Mouse (Mus musculus): Measurements from ENCODE around the gene Pla2g6.

The Pla2g6 gene

DNA sequence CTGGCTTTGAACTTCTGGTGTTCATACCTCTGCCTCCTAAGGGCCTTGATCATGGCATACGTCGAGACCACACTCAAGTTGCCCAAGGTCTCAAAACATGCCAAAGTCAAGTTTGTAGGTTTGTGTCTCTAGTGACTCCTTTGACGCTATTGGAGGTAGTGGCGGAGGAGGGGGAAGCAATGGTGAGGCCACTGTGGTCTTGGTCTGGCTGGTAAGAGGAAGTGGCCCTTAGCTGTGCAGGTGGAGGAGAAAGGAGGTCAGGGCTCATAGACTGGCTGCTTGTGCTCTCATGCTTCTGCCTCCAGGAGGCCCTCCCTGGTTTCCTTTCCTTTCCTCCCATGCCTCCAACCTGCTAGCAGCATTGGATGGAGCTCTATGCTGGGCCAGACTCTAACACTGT, 22.7 kb upstream of the Pla2g6 start:
- in situ Hi-C loops (cut with MboI): no loop called here

DNA sequence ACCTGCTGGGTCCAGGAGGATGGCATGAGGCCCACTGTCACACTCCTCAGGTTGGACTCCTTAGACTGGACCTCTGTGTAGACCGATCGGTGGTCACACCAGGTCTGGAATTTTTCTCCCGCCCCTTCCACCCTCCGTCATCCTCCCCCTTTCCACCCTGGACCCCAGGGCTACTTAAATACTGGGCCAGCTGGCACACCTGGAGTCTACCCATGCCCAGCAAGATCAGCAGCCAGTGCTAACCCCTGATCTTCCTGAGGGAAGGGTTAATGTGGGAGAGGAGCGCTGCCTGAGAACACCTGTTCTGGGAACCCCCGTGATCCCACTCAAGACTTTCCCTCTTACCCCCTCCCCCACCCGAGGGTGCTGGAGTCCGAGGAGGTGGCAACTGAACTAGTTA, 20.5 kb upstream of the Pla2g6 start:
- in situ Hi-C loops (cut with MboI): no loop called here

DNA sequence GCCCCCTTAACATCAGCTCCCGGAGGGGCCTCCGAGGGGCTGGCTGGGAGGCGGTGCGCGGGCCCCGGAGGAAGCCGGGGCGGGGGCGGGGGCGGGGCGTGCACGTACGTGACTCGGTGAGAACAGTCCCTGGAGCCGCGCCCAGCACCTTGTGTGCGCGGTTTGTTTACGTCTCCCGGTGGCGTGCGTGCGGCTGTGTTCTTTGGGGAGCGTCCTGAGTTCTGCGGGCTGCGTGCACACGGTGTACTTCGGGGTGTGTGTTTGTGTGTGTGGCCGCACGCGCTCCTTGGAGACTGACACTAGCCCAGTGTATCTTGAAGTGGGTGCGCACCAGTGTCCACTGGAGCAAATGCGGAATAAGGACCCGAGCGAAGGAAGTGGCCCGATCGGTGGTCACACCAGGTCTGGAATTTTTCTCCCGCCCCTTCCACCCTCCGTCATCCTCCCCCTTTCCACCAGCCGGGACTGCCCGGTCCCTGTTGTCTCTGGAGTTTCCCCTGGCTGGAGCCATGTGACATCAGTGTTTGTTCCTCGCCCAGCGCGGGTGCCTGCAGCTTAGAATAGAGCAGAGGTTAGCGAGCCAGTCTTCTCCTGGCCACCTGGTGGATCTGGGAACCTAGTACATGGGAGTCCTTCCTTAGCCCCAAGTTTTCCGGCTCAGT, 19.8 kb upstream of the Pla2g6 start:
- in situ Hi-C loops (cut with MboI): no loop called here

DNA sequence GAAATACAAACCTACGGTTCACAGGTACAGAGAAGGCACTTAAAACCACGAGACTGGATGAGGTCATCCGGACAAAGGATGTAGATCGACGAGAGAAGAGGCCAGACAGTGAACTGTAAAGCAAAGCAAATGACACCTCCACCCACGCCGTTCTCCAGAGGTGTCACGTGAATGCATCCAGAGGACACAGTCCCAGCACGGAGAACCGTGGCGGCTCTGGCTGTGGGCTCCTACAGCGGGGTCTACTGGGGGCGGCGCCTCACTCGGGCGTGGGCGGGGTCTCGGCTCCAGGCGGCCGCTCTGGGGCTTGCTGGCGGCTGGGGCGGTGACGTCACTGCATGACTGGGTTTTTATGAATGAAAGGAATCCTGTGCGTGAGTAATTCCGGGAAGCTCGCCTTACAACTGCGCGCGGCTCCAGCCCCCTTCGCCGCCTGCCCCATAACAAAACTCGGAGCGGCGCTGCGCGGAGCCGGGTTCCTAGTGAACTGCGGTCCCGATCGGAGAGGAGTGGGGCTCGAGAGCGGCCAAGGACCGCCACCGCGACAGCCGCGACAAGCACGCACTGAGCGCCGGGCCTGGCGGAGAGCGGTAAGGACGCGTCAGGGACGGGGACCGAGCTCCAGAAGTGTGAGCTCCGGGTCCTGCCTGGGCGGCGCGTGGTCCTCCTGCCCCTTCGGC, 19.1 kb upstream of the Pla2g6 start:
- in situ Hi-C loops (cut with MboI): no loop called here

DNA sequence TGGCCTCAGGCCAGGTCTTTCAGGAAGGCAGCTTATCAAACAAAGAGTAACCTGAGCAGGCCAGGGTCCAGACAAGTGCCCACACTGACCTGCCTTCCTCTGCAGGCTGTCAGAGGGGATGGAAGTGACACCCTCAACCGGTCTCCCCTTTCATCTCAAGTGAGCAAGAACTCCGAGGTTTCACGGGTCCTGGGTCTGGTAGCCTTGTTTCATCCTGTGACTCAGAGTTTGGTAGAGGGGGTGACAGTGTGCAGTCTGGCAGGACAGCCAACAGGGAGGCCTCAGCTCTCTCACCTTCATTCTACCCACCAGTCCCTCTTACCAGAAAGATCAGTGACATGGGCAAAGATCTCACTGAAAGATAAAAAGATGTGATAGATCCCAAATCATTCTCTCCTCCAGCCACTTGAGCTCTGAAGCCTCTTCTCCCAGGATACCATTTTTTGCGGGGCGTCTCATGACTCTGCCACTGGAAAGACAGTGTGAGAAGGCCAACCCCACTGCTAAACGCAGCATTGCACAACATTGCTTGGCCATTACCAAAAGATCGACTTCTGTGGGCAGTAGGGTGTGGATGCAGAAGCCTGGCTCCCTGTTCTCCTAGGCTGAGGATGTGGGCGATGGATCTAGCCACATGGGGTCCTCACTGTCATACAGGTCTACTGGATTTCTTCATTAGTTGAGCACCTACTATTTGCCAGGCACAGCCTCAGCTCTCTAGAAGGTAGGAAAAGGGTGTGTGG, 18.0 kb upstream of the Pla2g6 start, which contains the start of gene Maff:
TSS of gene Maff (plus strand) at position 571 of the 743 bp plus-strand sequence.
- in situ Hi-C loops (cut with MboI): no loop called here

DNA sequence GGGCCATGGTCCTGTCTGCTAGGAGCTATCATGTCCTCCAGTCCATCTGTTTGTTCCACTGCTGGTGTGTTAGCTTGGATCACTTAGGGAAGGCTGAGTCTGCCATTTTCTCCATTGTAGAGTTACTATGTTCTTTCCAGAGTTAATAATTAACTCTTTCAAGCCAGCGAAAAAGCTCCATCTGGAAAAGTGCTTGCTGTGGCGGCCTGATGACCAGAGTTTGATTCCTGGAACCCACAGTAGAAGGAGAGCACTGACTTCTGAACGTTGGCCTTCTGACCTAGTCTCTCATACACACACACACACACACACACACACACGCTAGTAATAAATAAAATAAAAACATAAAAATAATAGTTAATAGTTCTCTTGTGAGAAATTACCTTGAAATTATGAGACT, 16.4 kb upstream of the Pla2g6 start:
- in situ Hi-C loops (cut with MboI): no loop called here

DNA sequence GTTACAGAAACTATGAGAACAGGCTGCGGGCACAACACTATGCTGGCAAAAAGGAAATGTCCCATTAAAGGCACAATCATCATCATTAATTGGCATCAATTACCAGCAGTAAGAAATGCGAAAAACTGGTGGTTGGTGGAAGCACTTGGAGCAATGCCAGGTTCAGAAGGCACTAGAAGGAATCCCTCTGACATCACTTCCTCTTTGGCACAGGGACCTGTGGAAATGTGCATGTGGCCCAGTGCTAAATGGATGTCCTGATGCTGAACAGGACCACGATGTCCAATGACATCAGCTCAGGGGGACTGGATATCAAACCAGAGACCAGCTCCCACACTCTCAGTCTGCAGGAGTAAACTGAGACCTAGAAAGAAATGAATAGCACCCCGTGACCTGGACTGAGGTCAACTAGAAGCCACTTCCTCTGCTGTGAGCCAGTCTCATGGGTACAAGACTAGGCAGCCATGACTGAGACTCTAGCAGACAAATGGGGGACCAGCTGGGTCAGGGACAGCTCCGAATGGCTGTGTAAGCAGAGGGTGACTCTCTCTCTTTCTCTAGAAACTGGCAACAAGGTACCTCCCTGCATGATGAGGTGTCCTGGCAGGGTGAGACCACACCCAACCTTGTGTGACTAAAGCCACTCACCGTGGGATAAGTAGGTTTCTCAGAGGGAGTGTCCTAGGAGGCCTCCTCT, 14.6 kb upstream of the Pla2g6 start:
- in situ Hi-C loops (cut with MboI): no loop called here

DNA sequence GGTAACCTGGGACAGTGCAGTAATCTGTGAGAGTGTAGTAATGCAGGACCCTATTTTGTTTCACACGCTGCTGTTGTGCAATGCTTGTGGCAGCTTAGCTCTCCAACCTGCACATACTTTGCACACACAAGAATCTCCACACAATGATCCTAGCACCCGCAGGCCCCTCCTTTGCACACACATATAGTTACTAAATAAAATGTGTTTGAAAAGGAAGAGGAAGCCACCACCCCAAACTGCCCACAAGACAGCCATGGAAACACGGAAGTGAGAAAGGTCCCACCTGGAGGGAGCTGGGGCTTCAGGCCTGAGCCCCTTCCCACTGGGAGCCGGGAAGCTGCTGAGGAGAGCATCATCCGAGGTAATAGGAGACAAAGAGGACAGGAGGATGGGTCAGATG, 10.8 kb upstream of the Pla2g6 start:
- in situ Hi-C loops (cut with MboI): no loop called here

DNA sequence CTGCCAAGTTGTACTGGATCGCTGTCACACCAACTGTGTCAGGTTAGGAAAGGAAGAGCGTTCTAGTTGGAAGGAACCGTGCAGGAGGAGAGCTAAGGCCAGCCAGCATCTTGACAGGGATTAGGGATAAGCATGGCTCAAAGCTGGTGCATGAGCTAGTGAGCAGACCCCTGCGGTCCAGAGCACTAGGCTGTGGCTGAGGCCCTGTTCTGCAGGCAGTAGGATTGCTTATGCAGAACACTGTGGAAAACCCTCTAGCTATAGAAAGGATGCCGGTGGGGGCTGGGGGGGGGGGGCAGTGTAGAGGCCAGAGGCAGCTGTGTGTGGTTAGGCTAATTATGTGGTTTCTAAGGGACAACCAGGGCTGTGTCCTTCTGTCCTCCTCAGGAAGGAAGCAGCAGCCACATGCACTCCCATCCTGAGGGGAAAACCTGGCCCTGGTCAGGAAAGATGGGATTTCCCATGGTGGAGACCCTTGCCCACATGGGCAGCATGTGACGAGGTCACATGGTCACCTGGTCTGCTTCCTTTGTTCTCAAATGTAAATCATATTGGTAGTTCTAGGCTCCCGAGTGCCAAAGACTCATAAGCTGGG, 7.0 kb upstream of the Pla2g6 start:
- in situ Hi-C loops (cut with MboI): no loop called here

DNA sequence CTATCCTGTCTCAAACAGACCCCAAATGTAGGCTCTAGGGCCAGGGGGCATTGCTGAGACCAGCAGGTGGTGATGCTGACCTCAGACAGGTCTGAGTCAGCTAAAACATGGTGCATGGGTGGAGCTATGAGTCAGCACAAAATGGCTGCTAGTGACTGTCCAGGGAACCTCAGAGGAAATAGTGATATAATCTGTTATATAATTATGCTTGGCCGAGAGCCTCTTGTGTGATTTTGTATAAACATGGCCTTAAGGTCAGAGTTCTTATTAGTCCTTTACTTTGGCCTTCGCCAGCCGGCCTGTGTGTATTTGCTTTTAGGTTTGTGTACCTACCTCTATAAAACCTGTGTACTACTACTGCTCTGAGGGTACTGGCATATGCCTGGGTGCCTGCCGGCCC, 5.2 kb upstream of the Pla2g6 start:
- in situ Hi-C loops (cut with MboI): no loop called here

DNA sequence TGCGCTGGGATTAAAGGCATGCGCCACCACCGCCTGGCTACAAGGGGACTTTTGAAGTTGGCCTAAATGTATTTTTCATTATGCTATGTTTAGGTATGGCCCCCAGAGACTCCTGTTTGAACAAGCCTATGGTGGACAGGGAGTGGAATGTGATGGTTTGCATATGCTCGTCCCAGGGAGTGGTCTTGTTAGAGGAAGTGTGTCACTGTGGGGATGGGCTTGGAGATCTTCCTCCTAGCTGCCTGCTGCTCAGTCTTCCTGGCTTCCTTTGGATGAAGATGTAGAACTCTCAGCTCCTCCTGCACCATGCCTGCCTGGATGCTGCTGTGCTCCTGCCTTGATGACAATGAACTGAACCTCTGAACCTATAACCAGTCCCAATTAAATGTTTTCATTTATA, 2.3 kb upstream of the Pla2g6 start:
- in situ Hi-C loops (cut with MboI): no loop called here

DNA sequence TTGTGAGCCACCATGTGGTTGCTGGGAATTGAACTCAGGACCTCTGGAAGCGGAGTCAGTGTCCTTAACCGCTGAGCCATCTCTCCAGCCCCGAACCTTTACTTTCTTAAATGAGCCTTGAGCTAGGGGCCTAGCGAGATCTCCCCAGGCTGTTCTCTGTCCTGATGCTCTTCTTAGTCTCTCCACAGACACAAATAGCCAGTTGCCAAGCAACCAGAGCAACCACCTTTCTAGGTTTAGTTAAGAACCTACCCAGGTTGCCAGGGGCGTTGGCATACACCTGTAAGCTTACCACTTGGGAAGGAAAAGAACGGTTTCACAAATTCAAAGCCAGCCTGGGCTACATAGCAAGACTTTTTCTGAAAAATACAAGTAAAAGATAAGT, 1.8 kb upstream of the Pla2g6 start:
- in situ Hi-C loops (cut with MboI): no loop called here

DNA sequence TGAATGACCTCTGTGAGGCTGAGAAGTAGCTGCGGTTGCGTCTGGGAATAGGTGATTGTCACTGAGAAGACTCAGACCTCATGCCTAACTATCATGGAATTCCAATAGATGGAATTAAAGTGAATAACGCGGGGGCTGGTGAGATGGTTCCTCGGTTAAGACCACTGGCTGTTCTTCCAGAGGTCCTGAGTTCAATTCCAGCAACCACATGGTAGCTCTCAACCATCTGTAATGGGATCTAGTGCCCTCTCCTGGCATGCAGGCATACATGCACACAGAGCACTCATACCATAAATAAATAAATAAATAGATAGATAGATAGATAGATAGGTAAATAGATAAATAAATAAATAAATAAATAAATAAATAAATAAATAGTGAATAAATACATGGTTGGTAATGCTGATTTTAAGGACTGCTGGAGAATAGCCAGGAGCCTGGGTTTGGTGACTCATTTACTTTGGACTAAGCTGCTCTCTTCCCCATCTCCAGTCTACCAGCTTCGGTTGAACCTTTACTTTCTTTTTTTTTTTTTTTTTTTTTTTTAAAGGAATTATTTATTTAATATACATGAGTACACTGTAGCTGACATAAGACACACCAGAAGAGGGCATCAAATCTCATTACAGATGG, 1.3 kb upstream of the Pla2g6 start:
- in situ Hi-C loops (cut with MboI): no loop called here

DNA sequence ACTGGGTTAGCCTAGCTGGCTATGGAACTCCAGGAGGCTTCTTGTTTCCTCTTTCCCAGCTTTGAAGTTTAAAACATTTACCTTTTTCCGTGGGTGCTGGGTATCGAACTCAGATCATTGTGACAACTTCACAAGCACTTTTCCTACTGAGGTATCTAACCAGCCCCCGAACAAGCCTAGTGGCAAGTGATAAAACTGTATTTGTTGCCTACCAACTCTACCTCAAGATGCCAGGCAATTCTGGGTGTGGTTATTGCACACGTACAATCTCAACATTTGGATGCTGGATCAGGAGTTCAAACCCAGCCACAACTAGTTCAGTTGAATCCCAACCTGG, 717 bp upstream of the Pla2g6 start:
- in situ Hi-C loops (cut with MboI): no loop called here

DNA sequence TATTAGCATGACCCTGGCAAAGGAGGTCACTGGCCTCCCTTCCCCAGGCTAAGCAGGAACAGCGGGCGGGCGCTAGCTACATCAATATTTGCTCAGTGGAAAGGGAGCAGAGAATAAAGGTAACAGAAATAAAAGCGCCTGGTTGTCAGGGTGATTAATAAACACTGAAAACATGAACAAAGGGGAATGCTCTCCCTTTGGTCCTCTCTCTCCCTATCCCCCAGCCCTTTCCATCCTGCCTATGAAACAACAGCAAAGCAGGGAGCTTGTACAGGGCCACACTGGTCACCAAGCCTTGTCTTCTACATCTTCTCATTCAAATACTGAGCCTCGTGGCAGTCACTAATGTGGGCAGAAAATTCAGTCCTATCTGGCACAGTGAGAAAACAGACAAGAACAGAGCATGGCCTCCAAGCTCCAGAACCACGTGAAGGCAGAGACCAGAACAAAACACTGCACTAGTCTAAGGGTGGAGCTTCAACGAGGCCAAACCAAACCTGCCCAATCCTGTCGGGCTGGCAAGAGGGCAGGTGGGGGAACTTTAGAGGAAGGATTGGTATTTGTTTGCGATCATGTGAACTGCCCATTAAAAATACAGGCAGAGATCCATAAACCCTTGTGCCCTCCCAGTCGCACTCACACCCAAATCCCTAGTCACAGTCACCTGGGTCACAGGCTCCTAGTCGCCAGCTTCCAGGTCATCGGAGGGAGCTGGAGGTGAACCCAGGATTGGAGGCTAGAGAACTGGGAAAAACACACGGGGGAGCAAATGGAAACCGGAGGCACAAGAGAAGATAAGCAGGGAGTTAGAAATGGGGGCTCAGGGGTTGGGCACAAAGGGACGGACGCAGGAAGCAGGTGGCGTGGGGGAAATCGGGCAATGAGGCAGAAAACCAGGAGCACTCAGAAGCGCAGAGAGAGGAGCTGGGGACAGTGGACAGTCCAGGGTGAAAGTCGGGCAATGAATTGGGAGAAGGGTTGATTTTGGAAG, 924 bp downstream of the Pla2g6 start:
- in situ Hi-C loops (cut with MboI): no loop called here

DNA sequence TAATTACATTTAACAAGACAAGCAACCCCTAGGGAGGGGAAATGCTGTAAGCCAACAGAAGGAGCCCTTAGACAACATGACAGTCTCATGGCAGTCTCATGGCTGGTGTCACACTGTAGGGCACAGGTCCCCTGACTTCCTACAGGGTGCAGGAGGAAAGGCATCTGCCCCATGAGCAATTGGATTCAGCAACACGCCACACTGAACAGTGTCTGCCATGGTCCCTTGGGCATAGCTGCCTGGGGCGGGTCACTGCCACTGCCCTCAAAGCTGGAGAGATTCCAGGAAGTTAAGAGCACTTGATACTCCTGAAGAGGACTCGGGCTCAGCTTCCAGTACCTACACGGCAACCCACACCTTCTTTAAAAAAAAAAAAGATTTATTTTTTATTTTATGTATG, 1.9 kb downstream of the Pla2g6 start:
- in situ Hi-C loops (cut with MboI): no loop called here

DNA sequence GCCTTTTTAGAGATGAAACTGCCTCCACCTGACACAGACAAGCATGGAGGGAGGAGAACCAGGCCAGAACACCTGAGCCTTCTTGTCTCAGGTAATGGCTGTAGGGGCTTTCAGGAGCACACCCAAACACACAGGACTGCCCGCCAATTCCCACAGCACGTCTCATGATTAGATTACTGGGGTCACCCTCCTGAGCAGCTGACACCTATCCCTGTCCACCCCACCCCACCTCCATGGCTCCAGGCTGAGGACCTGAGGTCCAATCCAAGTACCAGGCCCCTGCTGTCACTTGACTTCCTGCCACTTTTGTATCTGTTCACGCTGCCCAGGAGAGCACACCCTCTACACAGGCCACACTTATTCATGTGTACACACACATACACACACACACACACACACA, 2.4 kb downstream of the Pla2g6 start:
- in situ Hi-C loops (cut with MboI): no loop called here

DNA sequence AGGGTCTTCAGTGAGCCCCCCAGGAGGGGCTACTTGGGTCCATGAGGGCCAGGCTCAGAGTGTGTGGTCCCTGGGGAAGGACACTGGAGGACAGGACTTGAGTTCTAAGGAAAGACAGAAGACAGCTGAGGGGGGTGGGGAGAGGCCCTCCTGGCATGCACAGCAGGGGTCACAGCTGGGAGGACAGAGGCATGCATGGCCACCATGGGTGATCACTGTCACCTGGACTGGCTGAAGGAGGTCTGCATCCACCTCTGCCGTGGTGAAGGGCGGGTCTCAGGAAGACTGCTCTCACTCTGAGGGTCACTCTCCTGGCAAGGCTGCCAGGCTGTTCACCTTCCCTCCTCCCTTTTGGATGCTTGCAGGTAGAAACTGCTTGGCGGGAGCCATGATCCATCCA, 3.8 kb downstream of the Pla2g6 start:
- in situ Hi-C loops (cut with MboI): no loop called here

DNA sequence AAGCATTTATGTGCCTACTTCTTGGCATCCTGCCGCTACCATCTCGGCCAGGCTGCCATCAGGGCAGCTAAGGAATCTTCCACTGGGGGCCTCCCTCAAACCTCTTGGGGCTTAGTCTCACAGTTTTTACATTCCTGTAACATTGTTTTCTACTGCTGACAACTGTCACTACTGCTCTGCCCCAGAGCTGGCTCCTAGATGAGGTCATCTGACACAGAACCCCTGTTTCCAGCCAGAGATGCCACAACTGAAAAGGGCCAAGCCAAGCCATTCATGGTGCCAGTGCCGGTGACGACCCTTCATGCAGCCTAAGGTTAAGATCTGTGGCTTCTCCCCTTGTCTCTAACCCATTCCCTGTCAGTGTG, 4.4 kb downstream of the Pla2g6 start:
- in situ Hi-C loops (cut with MboI): no loop called here

DNA sequence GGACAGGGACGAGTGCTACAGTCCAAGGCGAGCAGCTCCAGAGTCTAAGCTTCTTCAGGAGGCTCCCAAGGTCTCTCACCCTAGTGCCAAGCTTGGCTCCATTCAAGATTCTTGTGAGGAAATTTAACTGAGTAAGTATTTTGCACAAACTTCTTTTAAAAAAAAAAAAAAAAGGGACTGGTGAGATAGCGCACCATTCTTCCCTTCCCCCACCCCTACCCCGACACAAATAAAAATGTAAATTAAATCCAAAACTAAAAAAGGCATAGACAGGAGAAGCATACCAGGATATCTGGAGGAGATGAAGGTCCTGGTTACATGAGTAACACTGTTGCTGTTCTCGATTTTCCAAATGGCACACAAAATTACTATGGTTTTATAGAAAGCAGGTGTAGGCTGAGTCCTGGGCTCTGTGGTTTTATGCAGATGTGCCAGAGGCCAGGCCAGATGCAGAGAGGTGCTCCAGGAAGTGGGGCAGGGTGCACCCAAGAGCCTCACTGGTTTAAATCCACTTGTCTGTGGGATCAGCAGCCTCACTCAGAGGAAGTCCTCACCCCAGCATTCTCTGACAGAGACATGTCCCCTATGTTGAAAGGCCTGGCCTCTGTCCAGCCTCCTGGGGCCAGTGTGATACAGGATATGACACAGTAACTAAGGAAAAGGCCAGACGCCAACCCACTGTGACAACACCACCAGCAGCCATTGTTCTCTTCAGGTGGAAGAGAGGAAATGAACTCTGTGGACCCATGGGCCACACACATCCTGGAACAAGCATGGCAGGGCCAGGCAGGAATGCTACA, 5.0 kb downstream of the Pla2g6 start:
- in situ Hi-C loops (cut with MboI): no loop called here

Measured in mature B cell (primary cell).